Mouse (Mus musculus): ENCODE data around the gene Ttc41. TPM values are rescaled to one million over a fixed set of nuclear protein-coding genes. Genes with fewer than 3 reads are reported as not detected.
A peak's percentile ranks its signal among the peaks of the same experiment; 100 is the strongest.

The Ttc41 gene
- polyA plus RNA-seq, 1 experiment from 2014 or later: 1.6 TPM

GRCm38 (mm10) chr10:86784126-86784675, 78.6 kb downstream of the Ttc41 start:
- no peaks in the 10 kb centered on the region for H3K27me3 ChIP-seq (ENCODE audit: control insufficient read depth, insufficient read depth, low read length)
- no peak overlapping the region for H3K4me2 ChIP-seq
- H3K9ac ChIP-seq (ENCODE audit: low read depth, low read length): no peak overlapping the region
- ATAC-seq (replicated peaks; ENCODE audit: insufficient number of reproducible peaks, low FRiP score, low TSS enrichment): no peak
- no peaks in the 10 kb centered on the region; the same call in 1 of the 2 replicates for H3K4me1 ChIP-seq (ENCODE audit: control insufficient read depth, insufficient read depth, low read length)
- H3K9me3 ChIP-seq (replicated peaks; ENCODE audit: control insufficient read depth, low read length): no peaks in the 10 kb centered on the region
- WGBS (ENCODE audit: insufficient replicate concordance): 84% methylated on average over 5 of the region's 5 CpGs
- no peaks in the 10 kb centered on the region for H3K36me3 ChIP-seq (ENCODE audit: control insufficient read depth, insufficient read depth, low read length)
- H3K4me3 ChIP-seq (ENCODE audit: low read depth, low read length): no peak overlapping the region
- H3K27ac ChIP-seq (ENCODE audit: low read depth, low read length): no peak overlapping the region

DNA sequence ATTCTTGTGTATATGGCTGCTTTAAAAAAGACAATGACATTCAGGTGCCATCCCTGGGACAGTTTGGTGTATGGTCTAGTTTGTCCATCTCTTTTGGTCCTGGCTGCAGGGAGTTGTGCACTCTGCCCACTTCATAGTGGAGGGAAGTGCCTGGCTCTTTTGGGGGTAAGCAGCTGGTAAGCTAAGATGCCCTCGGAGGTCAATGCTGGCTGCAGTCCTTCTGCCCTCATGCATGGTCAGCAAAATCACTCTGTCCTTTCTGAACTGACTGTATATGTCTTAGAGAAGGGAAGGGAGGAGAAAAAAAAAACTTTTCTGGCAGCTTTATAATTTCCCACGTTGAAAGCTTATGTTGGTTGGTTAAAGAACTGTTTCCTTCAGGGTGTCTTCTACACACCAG, 79.8 kb downstream of the Ttc41 start:
- H3K9me3 ChIP-seq (replicated peaks; ENCODE audit: control insufficient read depth, low read length): no peaks in the 10 kb centered on the region
- WGBS (ENCODE audit: insufficient replicate concordance): 67% methylated on average over 2 of the region's 2 CpGs
- ATAC-seq (replicated peaks; ENCODE audit: insufficient number of reproducible peaks, low FRiP score, low TSS enrichment): no peak
- H3K27ac ChIP-seq (ENCODE audit: low read depth, low read length): no peak overlapping the region
- no peak overlapping the region for H3K9ac ChIP-seq (ENCODE audit: low read depth, low read length)
- H3K27me3 ChIP-seq (ENCODE audit: control insufficient read depth, insufficient read depth, low read length): no peaks in the 10 kb centered on the region
- H3K36me3 ChIP-seq (ENCODE audit: control insufficient read depth, insufficient read depth, low read length): no peaks in the 10 kb centered on the region
- H3K4me3 ChIP-seq (ENCODE audit: low read depth, low read length): no peak overlapping the region
- H3K4me2 ChIP-seq: no peak overlapping the region
- H3K4me1 ChIP-seq (ENCODE audit: control insufficient read depth, insufficient read depth, low read length): no peaks in the 10 kb centered on the region; the same call in 1 of the 2 replicates

- Histone ChIP-seq H3K4me2 (no peak overlapping the region), H3K36me3 (ENCODE audit: control insufficient read depth, insufficient read depth, low read length) (no peaks in the 10 kb centered on the region), H3K9ac (ENCODE audit: low read depth, low read length) (no peak overlapping the region), H3K4me3 (ENCODE audit: low read depth, low read length) (no peak overlapping the region), H3K4me1 (ENCODE audit: control insufficient read depth, insufficient read depth, low read length) (peaks cover under 1% of the 10 kb centered on the region; the same call in 1 of the 2 replicates), H3K27ac (ENCODE audit: low read depth, low read length) (no peak overlapping the region), H3K9me3 (replicated peaks; ENCODE audit: control insufficient read depth, low read length) (no peaks in the 10 kb centered on the region), H3K27me3 (ENCODE audit: control insufficient read depth, insufficient read depth, low read length) (no peaks in the 10 kb centered on the region)
- WGBS (ENCODE audit: insufficient replicate concordance): 92% methylated on average over 5 of the region's 5 CpGs
- no peak for ATAC-seq (replicated peaks; ENCODE audit: insufficient number of reproducible peaks, low FRiP score, low TSS enrichment)
Measured at GRCm38 (mm10) chr10:86786083-86786482, 80.5 kb downstream of the Ttc41 start.

DNA sequence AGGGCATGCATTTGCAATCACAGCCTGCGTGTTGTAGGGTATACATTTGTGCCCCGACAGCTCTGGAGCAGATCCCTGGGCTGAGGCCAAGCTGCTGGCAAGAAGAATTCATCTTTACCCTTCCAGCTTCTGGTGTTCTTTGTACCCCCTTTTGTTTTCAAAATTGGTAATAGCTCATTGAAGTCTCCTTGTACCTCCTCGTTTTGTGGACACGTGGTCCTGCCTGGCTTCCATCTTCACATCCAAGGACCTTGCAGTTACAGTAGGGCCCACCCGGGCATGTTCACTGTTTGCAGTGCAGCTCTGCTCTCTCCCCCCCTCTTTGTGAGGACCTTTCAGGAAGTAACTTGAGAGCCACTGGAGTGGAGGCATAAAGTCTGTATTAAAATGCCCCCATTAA, 82.6 kb downstream of the Ttc41 start:
- no peaks in the 10 kb centered on the region for H3K9me3 ChIP-seq (replicated peaks; ENCODE audit: control insufficient read depth, low read length)
- H3K4me1 ChIP-seq (ENCODE audit: control insufficient read depth, insufficient read depth, low read length): peaks cover 12% of the 10 kb centered on the region
- WGBS (ENCODE audit: insufficient replicate concordance): 63% methylated on average over 5 of the region's 5 CpGs
- H3K27me3 ChIP-seq (ENCODE audit: control insufficient read depth, insufficient read depth, low read length): no peaks in the 10 kb centered on the region
- no peaks in the 10 kb centered on the region for H3K36me3 ChIP-seq (ENCODE audit: control insufficient read depth, insufficient read depth, low read length)
- no peak overlapping the region for H3K4me3 ChIP-seq (ENCODE audit: low read depth, low read length)
- no peak overlapping the region for H3K27ac ChIP-seq (ENCODE audit: low read depth, low read length)
- ATAC-seq (replicated peaks; ENCODE audit: insufficient number of reproducible peaks, low FRiP score, low TSS enrichment): no peak
- no peak overlapping the region for H3K9ac ChIP-seq (ENCODE audit: low read depth, low read length)
- no peak overlapping the region for H3K4me2 ChIP-seq

- no peak overlapping the region for H3K4me3 ChIP-seq (ENCODE audit: low read depth, low read length)
- no peaks in the 10 kb centered on the region for H3K27me3 ChIP-seq (ENCODE audit: control insufficient read depth, insufficient read depth, low read length)
- H3K4me1 ChIP-seq (ENCODE audit: control insufficient read depth, insufficient read depth, low read length): peaks cover 21% of the 10 kb centered on the region
- H3K4me2 ChIP-seq: no peak overlapping the region
- no peak for ATAC-seq (replicated peaks; ENCODE audit: insufficient number of reproducible peaks, low FRiP score, low TSS enrichment)
- H3K9ac ChIP-seq (ENCODE audit: low read depth, low read length): no peak overlapping the region
- 87% methylated on average over 7 of the region's 7 CpGs for WGBS (ENCODE audit: insufficient replicate concordance)
- H3K27ac ChIP-seq (ENCODE audit: low read depth, low read length): no peak overlapping the region
- H3K9me3 ChIP-seq (replicated peaks; ENCODE audit: control insufficient read depth, low read length): no peaks in the 10 kb centered on the region
- no peaks in the 10 kb centered on the region for H3K36me3 ChIP-seq (ENCODE audit: control insufficient read depth, insufficient read depth, low read length)
Measured at GRCm38 (mm10) chr10:86789146-86789672, 83.6 kb downstream of the Ttc41 start.

- 61% methylated on average over 7 of the region's 7 CpGs for WGBS (ENCODE audit: insufficient replicate concordance)
- H3K4me3 ChIP-seq (ENCODE audit: low read depth, low read length): no peak overlapping the region
- H3K9ac ChIP-seq (ENCODE audit: low read depth, low read length): no peak overlapping the region
- no peak overlapping the region for H3K27ac ChIP-seq (ENCODE audit: low read depth, low read length)
- H3K9me3 ChIP-seq (replicated peaks; ENCODE audit: control insufficient read depth, low read length): no peaks in the 10 kb centered on the region
- H3K27me3 ChIP-seq (ENCODE audit: control insufficient read depth, insufficient read depth, low read length): no peaks in the 10 kb centered on the region
- no peak overlapping the region for H3K4me2 ChIP-seq
- no peak for ATAC-seq (replicated peaks; ENCODE audit: insufficient number of reproducible peaks, low FRiP score, low TSS enrichment)
- peaks cover 30% of the 10 kb centered on the region for H3K4me1 ChIP-seq (ENCODE audit: control insufficient read depth, insufficient read depth, low read length)
- H3K36me3 ChIP-seq (ENCODE audit: control insufficient read depth, insufficient read depth, low read length): no peaks in the 10 kb centered on the region
Measured at GRCm38 (mm10) chr10:86791507-86792184, 86.0 kb downstream of the Ttc41 start.

- Histone ChIP-seq H3K27me3 (ENCODE audit: control insufficient read depth, insufficient read depth, low read length) (no peaks in the 10 kb centered on the region), H3K9me3 (replicated peaks; ENCODE audit: control insufficient read depth, low read length) (no peaks in the 10 kb centered on the region), H3K36me3 (ENCODE audit: control insufficient read depth, insufficient read depth, low read length) (no peaks in the 10 kb centered on the region), H3K4me1 (ENCODE audit: control insufficient read depth, insufficient read depth, low read length) (peaks cover 30% of the 10 kb centered on the region), H3K4me2 (no peak overlapping the region), H3K4me3 (ENCODE audit: low read depth, low read length) (no peak overlapping the region), H3K27ac (ENCODE audit: low read depth, low read length) (peak overlapping the region; percentile 54; the same call in 1 of the 2 replicates), H3K9ac (ENCODE audit: low read depth, low read length) (no peak overlapping the region)
- WGBS (ENCODE audit: insufficient replicate concordance): 43% methylated on average over 2 of the region's 2 CpGs
- peak; percentile 35; the same call in 1 of the 2 replicates for ATAC-seq (replicated peaks; ENCODE audit: insufficient number of reproducible peaks, low FRiP score, low TSS enrichment)
Measured at GRCm38 (mm10) chr10:86793509-86793951, 87.9 kb downstream of the Ttc41 start.

GRCm38 (mm10) chr10:86794196-86794595, 88.6 kb downstream of the Ttc41 start:
- no peak for ATAC-seq (replicated peaks; ENCODE audit: insufficient number of reproducible peaks, low FRiP score, low TSS enrichment)
- Histone ChIP-seq H3K27me3 (ENCODE audit: control insufficient read depth, insufficient read depth, low read length) (no peaks in the 10 kb centered on the region), H3K27ac (ENCODE audit: low read depth, low read length) (no peak overlapping the region), H3K36me3 (ENCODE audit: control insufficient read depth, insufficient read depth, low read length) (no peaks in the 10 kb centered on the region), H3K9ac (ENCODE audit: low read depth, low read length) (no peak overlapping the region), H3K4me1 (ENCODE audit: control insufficient read depth, insufficient read depth, low read length) (peaks cover 30% of the 10 kb centered on the region), H3K9me3 (replicated peaks; ENCODE audit: control insufficient read depth, low read length) (no peaks in the 10 kb centered on the region), H3K4me2 (no peak overlapping the region), H3K4me3 (ENCODE audit: low read depth, low read length) (no peak overlapping the region)
- WGBS (ENCODE audit: insufficient replicate concordance): 89% methylated on average over 4 of the region's 4 CpGs
